Mouse (Mus musculus) lung, adult 2 months (tissue): ENCODE measurements around the gene Myoz1.

ENCODE experiments used
- CTCF ChIP-seq: fragments of 200-500 bp; IDR thresholded peaks from 2 replicates; pipeline ENCODE4 v1.5.1; 2011; ENCODE audit warnings: mild to moderate bottlenecking, low read length, control low read depth; ENCODE audit not compliant: insufficient read depth
- POLR2A ChIP-seq: fragments of 200-500 bp; IDR thresholded peaks from 2 replicates; pipeline ENCODE4 v1.6.1; 2011; ENCODE audit warnings: low read depth, mild to moderate bottlenecking, control low read depth, low read length, borderline replicate concordance; ENCODE audit errors: extremely low read depth

DNA sequence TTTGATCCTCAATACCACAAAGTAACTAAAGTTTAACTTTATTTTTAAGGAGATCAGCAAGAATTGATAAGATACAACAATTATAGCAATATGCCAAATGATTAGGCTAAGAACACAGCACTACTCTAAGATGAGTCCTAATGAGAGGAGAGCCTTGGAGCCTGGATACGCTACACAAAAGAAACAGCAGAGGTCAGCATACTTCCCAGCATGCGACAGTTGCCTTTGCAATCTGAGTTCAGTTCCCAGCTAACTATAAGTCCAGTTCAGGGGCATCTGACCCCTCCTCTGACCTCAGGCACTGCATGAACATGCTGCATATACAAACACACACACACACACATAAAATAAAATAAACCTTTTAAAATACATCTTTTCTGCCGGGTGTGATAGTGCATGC is 10.8 kb downstream of the Myoz1 start:
- TF ChIP-seq CTCF (no peak), POLR2A (no peak)
